In genomic region chr19:20562396-20562795, GRCm38 (mm10) we compare ENCODE assay signal across 17 mouse cellular contexts.
"Had no signal": no experiment of that assay in that cellular context is flagged by ENCODE, and none has a peak within 500 bp of the region (broad histone marks: within the 10 kb centered on the region; RNA-seq: fewer than 3 reads in every experiment).

No protein-coding gene starts in this region.

- H3K27ac ChIP-seq: limb, embryonic 12.5 days; limb, embryonic 15.5 days; liver, embryonic 14.5 days; macrophage; midbrain, embryonic 12.5 days; midbrain, embryonic 15.5 days; neural tube, embryonic 12.5 days; neural tube, embryonic 15.5 days; stomach, postnatal 0 days had no signal

- H3K4me3 ChIP-seq: limb, embryonic 12.5 days; limb, embryonic 15.5 days; midbrain, embryonic 12.5 days; midbrain, embryonic 15.5 days; neural tube, embryonic 12.5 days; neural tube, embryonic 15.5 days had no signal

- DNase-seq: kidney, adult 2 months; kidney, postnatal 10 days; kidney, postnatal 36 days; left cerebral cortex, postnatal 4 days; liver, postnatal 0 days; lung, embryonic 14.5 days; thymus, adult 18-20 months; thymus, postnatal 36 days had no signal
